Mouse (Mus musculus): ENCODE measurements around the gene Gse1.

The Gse1 gene

DNA sequence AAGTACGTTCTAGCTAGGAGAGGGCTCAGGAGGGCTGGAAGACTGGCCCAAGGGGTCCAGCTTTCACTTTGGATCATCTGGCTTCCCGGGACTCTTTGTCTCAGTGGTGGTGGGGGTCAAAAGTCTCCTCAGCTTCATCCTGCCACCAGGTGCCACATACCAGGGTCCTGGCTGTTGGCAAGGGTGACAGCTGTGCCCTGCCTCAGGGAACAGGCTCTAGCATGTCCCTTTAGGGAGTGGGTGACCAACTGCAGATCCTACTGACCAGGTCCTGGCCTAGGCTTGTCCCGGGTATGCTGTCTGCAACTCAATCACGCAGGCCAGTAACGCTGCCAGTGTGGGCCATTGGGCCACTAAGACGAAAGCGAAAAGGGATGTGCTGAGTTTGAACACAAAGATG, 15.7 kb upstream of the Gse1 start:
- no peak for DNase-seq (ENCODE audit: low read depth, low spot score)

DNA sequence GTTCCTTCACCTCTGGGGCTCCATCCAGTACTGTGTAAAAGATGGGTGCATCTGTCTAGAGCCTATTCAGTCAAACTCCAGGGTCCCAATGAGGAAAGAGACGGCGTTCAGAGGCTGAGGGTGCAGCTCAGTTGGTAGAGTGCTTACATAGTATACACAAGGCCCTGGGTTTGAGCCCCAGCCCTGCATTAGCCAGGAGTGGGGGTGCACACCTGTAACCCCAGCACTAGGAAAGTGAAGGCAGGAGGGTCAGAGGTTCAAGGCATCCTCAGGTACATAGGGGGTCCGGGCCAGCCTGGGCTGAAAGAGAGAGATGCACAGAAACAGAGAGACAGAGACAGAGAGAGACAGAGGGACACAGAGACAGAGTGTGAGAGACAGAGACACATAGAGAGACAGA, 15.0 kb upstream of the Gse1 start:
- no peak for DNase-seq (ENCODE audit: low read depth, low spot score)

DNA sequence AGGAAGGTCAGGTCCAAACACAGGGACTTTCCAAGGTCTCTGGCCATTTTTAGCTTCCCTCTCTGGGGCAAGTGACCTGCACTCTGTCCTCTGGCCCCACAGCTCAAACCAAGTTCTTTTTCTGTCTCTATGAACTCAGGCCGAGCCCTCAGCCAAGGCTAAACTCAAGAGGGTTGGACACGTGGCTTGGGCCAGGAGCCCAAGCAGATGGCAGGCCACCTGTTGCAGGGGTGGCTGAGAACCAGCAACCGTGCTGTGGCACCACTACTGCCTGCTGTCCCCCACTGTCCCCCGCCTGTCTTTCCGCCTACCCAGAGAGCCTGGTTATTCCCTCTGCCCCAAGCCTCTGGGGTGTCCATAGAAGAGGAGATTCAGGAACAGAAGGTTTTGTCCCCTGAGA, 14.3 kb upstream of the Gse1 start:
- DNase-seq (ENCODE audit: low read depth, low spot score) = no peak

DNA sequence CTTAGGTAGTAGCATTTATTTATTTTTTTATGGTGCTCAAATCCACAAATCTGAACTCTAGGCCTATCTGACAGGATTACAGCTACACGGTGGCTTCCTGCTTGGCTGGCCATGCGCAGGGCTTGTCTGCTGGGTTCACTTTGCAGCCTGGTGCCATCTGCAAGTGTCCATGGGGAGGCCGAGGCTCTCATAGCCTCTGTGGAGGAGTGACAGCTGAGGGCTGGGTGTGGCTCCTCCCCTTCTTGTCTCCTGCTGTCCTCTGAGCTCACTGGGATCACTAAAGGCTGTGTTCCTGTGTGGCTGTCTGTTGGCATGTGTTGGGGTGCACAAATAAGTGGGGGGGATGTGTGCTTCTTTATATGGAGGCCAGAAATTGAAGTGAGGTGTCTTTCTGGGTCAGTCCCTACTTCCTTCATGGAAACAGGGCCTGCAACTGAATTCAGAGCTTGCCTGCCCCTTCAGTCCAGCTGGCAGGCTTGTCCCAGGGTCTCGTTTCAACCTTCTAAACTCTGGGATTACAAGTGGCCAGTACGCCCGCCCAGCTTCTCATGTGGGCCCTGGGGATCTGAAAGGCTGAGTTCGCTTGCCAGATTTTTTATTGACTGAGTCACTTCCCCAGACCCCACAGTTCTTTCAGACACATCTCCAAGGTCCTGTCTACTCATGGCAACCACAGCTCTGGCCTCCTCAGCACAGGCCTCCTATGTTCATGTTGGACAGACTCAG, 12.7 kb upstream of the Gse1 start:
- DNase-seq (ENCODE audit: low read depth, low spot score) = no peak

DNA sequence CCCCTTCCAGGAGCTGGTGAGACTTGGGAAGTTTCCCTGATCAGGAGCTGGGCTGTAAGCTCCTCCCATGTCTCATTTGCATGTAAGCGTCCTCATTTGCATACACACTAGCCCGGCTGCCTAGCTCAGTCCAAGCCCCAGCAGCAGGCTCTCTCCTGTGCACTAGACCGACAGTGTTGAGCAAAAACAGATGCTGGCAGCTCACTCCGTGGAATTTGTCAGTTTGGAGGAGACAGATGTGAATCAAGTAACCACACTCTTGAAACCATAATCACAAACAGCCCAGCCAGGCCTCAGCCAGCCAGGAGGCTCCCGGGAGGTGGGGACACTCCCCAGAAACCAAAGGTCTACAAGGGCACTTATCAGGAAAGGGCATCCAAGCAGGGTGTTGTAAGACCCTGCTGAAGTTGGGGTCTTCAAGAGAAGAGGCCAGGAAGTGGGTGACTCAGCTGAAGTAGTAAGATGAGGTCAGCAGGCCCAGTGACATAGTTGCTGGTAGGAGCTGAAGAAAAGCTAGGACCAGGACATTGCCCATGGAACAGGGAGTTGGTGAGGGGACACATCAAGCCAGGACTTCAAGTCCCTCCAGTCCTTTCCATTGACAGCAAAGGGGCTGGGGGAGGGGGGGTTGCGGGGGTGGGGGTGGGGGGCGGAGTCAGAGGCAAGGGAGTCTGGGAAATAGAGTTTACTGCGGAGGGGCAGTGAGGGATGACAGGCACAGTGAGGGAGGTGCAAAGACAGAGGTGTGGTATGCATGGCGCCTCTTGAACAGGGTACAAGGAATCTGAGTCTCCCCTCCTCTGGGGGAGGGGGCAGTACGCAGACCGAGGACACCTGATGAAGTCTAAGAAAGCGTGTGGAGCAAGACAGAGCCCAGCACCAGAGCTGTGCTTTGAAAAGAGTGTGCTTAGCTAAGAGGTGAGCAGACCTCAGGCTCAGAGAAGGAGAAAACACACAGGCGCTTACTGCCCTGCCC, 11.1 kb upstream of the Gse1 start:
- DNase-seq (ENCODE audit: low read depth, low spot score) = no peak

DNA sequence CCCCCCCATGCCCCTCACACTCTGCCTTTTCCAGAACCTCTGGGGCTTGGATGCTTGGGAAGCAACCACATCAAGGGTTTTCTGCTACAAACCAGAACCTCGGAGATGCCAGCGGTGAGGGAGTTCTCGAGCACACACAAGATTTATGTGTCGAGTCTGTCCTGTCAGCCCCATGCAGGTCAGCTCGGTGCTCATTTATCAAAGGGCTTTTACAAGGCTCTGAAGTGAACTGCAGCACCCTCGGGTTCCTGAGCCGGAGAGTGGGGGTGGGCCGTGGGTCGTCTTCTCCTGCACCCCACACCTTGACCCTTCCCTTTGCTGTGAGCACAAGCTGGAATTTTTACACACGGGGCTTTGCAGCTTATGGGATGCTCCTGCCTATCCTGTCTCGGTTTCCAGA, 5.7 kb upstream of the Gse1 start:
- DNase-seq (ENCODE audit: low read depth, low spot score) = no peak

DNA sequence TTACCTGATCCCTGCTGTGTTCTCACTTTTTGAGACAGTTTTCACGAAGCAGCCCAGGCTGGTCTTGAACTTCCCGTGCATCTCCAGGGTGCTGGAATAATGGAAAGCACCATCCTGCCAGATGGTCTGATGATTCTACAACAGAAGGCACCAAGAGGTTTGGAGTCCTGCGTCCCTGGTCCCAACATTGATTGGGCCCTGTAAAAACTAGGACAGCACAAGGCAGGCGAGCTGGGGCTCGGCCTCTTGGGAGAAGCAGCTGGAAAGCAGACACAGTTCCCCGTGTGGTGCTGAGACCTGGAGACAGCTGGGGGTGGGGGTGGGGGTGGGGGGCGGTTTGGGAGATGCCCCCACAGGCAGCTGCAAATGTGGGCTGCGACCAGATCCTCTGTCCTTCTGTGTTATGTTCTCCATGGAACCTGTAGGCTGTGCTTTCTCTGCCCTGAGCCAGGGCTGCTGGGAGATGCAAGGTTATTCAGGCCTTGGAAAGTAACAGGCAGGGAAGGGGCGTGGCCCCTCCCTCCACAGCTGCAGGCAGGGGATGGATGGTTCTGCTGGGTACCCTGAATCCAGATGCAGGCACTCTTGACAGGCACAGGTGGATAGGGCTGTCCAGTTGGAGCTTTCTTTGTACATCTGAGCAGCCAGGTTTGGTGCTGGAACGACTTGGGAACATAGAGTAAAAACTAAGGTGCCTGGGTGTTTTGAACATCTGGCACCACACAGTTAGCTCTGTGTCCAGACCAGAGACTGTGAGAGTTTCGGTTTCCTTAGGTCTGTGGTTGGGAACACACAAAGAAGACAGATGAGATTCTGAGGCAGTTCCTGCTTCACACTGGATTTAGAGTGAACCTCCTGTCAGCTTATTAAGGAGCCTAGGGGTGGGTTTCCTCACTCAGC, 3.5 kb upstream of the Gse1 start:
- no peak for DNase-seq (ENCODE audit: low read depth, low spot score)

DNA sequence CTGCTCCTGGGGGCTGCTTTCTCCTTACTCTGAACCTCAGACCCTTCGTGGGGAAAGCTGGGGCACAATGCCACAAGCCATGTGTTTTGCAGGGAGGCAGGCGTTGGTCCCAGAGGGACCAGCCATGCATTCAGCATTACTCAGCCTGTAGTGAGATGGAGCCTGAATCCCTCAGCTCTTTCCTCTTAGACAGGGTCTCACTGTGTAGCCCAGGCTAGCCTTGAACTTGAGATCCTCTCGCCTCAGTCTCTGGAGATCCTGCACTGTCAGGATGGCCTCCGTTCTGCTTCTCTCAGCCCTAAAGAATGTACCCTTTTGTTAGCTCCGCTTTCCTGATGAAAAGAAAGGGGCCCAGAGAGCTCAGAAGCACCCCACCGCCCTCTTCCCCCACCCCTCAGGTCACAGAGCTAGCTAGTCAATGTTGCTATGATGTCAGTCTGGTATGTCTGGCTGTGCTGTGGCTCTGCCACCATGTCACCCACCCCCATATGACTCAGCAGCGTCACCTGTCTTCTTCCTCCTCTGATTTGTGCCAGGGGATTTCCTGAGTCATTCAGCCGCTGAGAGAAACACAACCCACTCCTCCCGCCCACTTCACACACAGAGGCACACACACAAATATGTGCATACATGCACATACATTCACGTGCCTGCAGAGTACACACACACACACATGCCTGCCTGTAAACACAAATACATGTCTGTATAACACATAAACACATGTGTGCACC, 2.7 kb upstream of the Gse1 start:
- DNase-seq (ENCODE audit: low read depth, low spot score) = no peak

DNA sequence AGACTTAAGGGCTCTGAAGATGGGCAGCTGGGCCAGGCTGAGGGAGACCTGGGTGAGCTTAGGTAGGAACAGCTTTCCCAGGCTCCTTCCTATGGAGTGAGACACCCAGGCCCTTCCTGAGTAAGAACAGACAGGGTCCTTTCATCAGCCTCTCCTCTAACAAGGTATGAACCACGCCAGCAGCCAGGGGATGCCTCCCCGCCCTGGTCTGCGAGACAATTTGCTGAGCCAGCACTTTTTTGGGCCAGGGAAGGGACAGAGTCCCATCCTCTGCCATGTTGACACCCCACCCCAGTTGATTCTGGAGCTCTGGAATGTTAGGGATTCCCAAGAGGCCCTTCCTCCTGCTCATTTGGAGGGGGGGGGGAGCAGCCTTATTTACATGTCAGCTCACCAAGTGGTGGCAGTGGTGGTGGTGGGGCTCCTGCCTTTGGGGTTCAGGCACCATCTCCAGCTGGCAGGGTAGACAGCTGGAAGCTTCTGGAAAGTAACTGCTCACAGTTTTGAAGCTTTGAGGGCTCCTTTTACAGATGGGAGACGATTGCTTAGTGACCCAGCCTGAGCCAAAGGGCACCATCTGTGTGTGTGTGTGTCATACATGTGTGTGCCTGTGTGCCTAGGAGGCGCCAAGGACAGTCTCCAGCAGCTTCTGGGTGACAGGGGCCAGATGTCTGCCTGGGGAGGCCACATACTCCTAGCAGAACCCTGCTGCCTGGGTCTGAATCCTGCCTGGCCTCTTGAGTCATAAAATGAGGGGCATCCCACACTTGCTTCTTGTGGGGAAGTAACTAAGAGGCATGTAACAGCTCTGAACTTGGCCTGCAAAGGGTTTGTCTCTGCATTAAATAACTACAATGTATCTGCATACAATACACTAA, 1.3 kb upstream of the Gse1 start:
- no peak for DNase-seq (ENCODE audit: low read depth, low spot score)

DNA sequence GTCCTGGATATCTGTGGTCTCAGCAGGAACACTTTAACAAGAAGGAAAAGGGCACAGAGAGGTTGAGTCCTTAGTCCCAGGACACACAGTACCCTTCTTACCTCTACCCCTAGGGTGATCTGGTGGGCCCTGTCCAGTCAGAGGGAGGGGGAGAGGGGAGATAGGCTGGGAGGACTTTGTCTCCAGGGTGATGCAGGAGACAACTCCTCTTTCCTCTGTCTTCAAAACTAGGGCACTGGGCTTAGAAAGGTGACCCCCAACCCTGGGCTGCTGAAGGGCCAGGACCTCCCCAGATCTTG, 729 bp upstream of the Gse1 start:
- no peak for DNase-seq (ENCODE audit: low read depth, low spot score)

DNA sequence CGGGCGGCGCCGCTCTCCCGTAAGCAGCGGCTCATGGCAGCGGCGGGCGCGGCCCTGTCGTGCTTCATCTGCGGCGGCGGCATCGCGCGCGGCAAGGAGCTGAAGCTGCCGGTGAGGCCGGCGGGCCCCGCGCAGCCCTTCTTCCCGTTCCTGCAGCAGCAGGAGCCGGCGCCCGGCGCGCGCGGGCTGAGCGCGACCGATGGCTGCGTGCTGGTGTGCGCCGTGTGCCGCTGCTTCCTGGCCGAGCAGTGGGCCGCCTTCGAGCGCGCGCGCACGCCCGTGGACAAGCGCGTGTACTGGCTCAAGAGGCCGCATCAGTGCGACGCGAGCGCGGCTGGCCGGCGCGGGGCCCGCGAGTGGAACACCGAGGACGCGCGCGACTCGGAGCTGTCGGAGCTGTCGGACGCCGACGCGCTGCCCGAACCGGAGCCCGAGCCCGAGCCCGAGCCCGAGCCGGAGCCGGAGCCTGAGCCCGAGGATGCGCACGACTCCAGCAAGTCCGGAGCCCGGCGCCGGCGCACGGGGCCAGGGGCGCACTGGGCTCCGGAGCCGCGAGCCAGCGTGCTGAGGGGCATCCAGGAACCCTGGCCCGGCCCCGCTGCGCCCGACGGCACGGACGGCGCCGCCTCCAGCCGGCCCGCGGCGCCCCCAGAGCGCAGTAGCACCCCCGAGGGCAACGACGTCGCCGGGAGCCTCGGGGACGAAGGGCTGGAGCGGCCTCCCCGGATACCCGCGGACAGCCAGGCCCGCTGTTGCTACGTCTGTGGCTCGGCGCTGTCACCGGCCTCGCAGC, 721 bp downstream of the Gse1 start:
- no peak for DNase-seq (ENCODE audit: low read depth, low spot score)

DNA sequence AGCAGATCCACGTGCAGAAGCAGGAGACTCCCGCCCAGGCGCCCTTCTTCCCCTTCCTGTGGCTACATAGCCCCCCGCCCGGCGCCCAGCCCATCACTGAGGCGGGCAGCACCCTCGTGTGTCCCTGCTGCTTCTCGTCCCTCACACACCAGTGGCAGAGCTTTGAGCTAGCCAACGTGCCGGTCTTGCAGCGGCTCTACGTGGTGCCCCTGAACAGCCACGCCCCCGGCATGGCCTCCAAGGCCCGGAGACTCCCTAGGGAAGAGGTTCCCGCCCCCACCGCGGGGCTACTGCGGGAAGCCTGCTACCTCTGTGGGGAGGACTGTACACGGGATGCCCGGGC, 1.3 kb downstream of the Gse1 start:
- no peak for DNase-seq (ENCODE audit: low read depth, low spot score)

DNA sequence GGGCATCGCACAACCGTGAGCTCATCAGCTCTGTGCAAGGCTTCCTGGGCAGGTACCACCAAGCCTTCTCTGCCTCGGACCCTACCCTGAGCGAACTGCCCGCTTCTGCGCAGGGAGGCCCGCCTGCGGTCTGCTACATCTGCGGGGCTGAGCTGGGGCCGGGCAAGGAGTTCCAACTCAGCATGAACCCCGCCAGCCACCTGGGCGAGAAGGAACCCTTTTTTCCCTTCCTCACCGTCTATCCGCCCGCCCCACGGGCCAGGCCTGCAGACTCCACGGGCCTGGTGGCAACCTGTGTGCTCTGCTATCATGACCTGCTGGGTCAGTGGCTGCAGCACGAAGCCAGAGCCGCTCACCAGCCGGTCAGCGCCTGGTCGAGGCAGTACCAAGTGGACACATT, 1.8 kb downstream of the Gse1 start:
- no peak for DNase-seq (ENCODE audit: low read depth, low spot score)

DNA sequence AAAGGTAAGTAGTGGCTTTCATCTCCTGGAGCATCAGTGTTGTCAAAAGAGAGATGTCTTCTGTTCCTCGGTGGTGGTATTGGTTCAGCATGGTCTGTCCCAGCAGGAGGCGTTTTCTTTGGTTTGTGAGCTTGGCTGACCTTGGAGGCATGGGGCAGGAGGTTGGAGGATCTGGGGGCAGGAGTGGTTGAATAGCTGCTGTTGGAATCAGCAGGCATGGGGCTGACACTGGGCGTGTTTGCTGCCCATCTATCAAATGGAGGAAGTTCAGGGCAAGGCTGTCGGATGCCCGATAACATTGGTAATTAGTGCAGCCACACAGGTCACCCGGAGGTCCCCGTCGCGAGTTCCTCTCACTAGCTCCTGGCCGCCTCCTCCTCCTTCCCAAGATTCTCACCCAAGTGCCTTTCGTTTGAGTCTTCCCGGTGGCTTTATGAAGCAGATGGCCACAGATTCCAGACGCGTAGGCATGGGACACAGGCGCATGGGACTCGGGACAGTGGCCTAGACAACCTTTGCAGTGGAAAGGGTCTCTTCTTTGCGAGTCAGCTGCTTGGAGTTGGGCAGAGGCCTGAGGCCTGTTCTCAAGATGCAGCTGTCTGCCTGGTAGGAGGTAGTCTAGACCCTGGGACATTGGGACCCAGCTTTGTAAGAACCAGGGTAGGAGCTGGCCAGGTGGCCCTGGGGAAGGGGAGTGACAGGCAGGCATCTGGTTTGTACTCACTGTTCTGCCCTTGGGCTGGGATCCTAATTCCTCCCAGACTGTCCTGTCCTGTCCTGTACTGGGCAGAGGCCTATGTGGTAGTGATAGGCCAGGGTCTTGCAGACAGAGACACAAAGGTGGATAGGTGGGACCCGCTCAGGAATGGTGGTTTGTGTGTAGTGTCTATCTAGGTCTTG, 2.7 kb downstream of the Gse1 start:
- no peak for DNase-seq (ENCODE audit: low read depth, low spot score)

DNA sequence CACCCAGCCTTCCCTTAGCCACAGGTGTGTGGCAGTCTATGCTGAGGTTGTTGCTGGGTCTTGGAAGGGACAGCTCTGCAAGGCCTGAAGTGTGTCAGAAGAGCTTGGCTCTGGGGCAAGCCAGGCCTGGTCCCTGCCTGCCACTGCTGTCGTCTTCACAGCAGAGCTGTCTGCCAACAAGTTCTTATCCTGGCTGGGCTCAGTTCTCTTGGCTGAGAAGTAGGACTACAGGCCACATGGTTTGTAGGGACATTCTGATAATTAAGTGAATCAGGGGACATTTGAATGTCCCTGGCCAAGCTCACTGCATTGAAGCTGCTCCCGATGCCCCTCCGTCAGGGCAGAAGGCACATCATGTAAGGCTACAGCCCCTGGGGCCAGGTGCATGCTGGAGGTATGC, 3.6 kb downstream of the Gse1 start:
- no peak for DNase-seq (ENCODE audit: low read depth, low spot score)

DNA sequence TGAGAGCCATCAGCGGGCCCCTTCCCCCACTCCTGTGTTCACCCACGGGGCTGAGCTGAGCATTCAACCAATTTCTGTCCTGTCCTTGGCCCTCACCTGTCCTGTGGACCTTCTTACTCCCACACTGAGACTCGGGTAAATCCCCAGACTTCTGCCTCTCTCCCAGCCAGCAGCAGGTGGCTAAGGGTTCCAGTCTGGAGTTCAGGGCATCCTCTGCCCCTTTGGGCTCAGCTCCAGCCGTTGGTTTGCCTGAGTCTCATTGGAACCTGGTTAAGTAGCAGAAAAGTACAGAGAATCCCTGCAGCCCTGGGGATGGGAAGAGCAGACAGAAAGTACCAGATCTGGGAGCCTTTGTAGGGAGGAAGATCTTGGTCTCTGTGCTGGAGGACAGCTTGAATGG, 4.1 kb downstream of the Gse1 start:
- no peak for DNase-seq (ENCODE audit: low read depth, low spot score)

DNA sequence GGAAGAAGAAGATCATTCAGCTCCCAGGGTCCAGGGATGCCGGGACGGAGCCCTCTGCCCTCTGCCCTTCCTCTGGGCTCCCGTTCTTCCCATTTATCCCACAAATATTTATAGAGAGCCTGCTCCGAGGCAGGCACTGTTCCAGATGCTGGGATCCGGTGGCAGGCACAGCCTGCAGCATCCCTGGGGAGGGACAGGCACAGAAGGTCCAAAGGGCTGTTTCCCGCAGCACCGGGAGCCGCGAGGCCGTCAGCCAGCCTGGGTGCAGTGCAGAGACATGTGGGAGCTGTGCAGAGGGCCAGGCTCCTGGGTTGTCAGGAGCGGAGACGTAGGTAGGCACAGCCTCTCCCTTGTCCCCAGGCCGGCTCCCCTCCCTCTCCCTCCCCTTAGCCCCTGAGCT, 4.7 kb downstream of the Gse1 start:
- no peak for DNase-seq (ENCODE audit: low read depth, low spot score)

DNA sequence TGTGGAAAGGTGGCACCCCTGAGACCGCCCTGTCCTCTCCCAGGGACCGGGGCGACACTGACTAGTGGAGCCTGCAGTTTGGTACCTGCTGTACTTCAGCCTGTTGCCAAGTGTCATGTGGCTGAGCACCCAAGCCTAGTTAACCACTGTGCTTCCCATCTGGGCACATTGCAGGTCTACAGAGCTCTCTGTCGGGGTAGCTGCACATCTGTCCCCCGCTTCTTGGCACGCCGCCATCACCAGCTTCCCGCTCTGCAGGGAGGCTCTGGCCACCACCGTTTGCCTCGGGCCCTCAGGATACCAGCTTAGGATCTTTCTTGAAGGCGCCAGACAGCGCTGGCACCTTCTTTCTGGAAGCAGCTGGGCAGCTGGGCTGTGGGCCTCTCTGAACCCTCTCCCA, 6.2 kb downstream of the Gse1 start:
- DNase-seq (ENCODE audit: low read depth, low spot score) = no peak

DNA sequence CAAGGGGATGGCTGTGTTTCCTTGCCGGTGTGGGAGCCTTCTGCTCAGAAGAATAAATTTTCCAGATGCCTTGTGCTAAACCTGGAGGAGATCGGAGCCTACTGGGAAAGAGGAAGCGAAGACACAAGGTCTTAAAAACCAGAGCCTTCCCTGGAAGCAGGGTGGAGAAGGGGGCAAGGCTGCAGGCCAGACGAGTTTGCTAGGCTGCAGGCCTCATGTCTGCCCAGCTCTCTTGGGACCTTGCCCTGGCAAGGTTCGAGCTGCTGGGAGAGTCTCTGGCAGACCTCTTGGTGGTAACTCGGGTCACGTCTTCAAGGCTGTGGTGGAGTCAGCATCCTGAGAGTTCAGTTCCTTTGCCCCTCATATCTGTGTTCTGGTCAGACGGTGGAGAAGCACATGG, 6.6 kb downstream of the Gse1 start:
- no peak for DNase-seq (ENCODE audit: low read depth, low spot score)

Measured in brain, embryonic 18.5 days (tissue).